Mouse (Mus musculus) heart, adult 2 months (tissue): ENCODE results near the gene 5730596B20Rik. TPM values are rescaled to one million over a fixed set of nuclear protein-coding genes. Genes with fewer than 3 reads are reported as not detected.

ENCODE experiments used
- DNase-seq, 2 experiments: peaks; one replicate each; pipeline ENCODE4 v3.0.0; 2021
- H3K27ac ChIP-seq: fragments of 200-600 bp; 2 replicates; pipeline ENCODE4 v1.8.1; 2022
- H3K27me3 ChIP-seq: fragments of 200-500 bp; 2 replicates; pipeline ENCODE4 v1.6.1; 2012; ENCODE audit warnings: mild to moderate bottlenecking, low read length, inconsistent platforms, mixed read lengths; ENCODE audit not compliant: control insufficient read depth, insufficient read depth
- H3K36me3 ChIP-seq: fragments of 200-500 bp; 2 replicates; pipeline ENCODE4 v1.6.1; 2012; ENCODE audit warnings: low read length, inconsistent platforms; ENCODE audit not compliant: control insufficient read depth, insufficient read depth
- H3K4me1 ChIP-seq: fragments of 200-500 bp; 2 replicates; pipeline ENCODE4 v1.6.1; 2011; ENCODE audit warnings: low read length; ENCODE audit not compliant: control insufficient read depth, insufficient read depth
- H3K4me3 ChIP-seq: fragments of 200-600 bp; 2 replicates; pipeline ENCODE4 v1.8.1; 2022
- H3K79me2 ChIP-seq: fragments of 200-500 bp; replicated peaks from 2 replicates; pipeline ENCODE4 v1.6.1; 2012; ENCODE audit warnings: mild to moderate bottlenecking, inconsistent platforms, low read length, moderate library complexity, mixed read lengths; ENCODE audit not compliant: control insufficient read depth, insufficient read depth
- H3K9ac ChIP-seq: fragments of 200-500 bp; 2 replicates; pipeline ENCODE4 v1.6.1; 2012; ENCODE audit warnings: low read depth, mild to moderate bottlenecking, control low read depth, inconsistent platforms, low read length, mixed read lengths
- CTCF ChIP-seq: fragments of 200-600 bp; IDR thresholded peaks from 2 replicates; pipeline ENCODE4 v1.8.1; 2022; ENCODE audit warnings: antibody characterized with exemption, mild to moderate bottlenecking, moderate library complexity
- EP300 ChIP-seq: fragments of 200-500 bp; IDR thresholded peaks from 2 replicates; pipeline ENCODE4 v1.6.1; 2011; ENCODE audit warnings: low read depth, low read length, control low read depth; ENCODE audit not compliant: insufficient read depth
- POLR2A ChIP-seq: fragments of 200-500 bp; IDR thresholded peaks from 2 replicates; pipeline ENCODE4 v1.6.1; 2011; ENCODE audit warnings: mild to moderate bottlenecking, low read depth, low read length, control low read depth; ENCODE audit not compliant: insufficient read depth
- WGBS: fragments of 180-500 bp; shearing (Covaris S2); methylation state at CpG from one replicate; pipeline ENCODE4 v1.1.7; 2018; 5-methylcytosine and 5-hydroxymethylcytosine counted together
- intact Hi-C: fragments of 180-260 bp; cut with DNase I; formaldehyde crosslinking; loops from one replicate; pipeline ENCODE4 v1.15.1; 2025
- polyA plus RNA-seq: library from polyadenylated mRNA; depleted of rRNA; stranded (reverse); fragments of >200 nt; gene quantifications from 2 replicates; pipeline ENCODE4 v1.2.3, GENCODE M21; 2012
- total RNA-seq, 2 experiments: library from RNA; stranded (reverse); gene quantifications; 2 replicates each; pipeline ENCODE4 v1.2.3; 2021

The 5730596B20Rik gene
- total and polyA plus RNA-seq, 3 experiments, result not detected

DNA sequence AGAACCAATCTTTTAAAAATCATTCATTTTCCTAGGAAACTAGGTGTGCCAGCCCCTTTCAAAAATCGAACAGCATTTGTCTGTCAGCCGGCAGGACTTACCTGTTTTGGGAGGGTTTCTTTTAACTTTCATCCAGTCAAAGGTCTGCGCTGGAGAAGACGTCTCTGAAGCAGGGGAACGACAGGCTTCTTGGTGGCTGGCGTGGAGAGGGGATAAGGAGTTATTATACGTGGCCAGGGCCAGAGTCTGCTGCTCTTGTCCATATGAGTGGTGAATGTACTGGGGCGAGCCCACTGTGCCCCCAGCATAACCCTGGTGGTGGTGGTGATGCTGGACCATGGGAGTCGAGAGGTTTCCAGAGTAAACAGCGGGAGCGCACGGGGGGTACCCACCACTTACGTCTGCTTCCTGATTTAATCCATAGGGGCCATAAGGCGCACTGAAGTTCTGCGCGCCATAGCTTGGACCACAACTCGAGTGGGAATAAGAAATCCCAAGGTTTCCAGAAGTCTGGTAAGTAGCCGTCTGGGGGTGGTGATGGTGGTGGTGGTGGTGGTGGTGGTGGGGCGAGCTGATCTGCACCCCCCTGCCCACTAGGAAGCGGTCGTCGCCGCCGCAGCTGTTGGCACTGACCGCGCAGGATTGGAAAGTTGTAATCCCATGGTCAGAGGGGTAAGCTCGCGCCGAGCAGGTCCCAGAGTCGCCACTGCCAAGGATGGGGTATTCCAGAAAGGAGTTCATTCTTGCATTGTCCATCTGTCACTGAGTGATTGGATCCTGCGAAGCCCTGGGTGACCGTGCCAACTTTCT is 19.6 kb upstream of the 5730596B20Rik start:
- peak overlapping the region; percentile 67 for H3K4me3 ChIP-seq
- H3K36me3 ChIP-seq, result no peaks in the 10 kb centered on the region
- peaks cover 4% of the 10 kb centered on the region; the same call in 1 of the 2 replicates for H3K27me3 ChIP-seq
- no peak overlapping the region; the same call in 1 of the 2 replicates for H3K27ac ChIP-seq
- H3K9ac ChIP-seq, result 0 out of 2 replicates have a peak overlapping the region, but pooled peaks have one; percentile 7
- H3K4me1 ChIP-seq, result no peaks in the 10 kb centered on the region
- TF ChIP-seq EP300 (no peak), POLR2A (no peak), CTCF (no peak)
- DNase-seq, result no peak
- intact Hi-C loops, result loop anchor here (2.0 to 5.0 kb wide), 2 partner anchors 33 to 70 kb away; partner anchors contain the start of gene Hoxa4
- 5% methylated on average over 31 of the region's 32 CpGs for WGBS
- H3K79me2 ChIP-seq, result no peaks in the 10 kb centered on the region

DNA sequence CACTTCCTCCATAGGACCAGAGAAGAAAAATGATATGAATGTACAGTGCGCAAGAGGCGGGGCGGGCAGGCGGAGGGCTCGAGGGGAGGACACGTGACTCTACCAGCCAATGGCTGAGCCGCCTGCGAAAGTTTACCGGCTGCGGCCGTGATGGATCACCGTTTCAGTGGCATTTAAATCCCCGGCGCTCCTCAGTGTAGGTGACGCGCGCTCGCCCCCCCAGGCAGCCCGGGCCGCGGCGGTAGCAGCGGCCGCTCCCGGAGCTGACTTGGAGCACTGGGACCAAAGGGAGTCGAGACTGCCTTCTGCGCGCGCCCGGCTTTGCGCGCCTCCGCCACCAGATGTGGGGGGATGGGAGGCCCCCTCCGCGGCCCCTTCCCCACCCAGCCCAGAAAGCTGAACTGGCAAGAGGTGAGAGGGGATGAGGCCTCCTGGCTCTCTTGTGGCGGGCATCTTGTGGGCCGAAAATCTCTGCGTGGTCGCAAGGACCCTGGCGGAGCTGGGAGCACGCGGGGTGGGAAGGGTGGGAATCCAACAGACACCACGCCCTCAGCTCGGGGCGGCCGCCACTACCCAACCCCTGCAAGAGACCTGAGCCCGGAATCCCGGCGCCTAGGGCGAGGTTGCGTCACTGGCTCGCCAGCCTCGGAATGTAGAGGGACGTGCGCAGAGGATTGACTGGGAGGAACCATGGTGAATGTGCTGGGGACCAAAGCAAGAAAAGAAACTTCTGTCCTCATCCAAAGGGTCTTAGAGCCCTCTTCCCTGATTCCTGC is 18.8 kb upstream of the 5730596B20Rik start, which contains the start of gene Hoxa1:
TSS of gene Hoxa1 (minus strand) at position 42 of the 776 bp plus-strand sequence.
- no peak for TF ChIP-seq EP300
- peak; percentile 41; the same call in 1 of the 2 replicates for TF ChIP-seq POLR2A
- under 1% methylated on average over 55 of the region's 55 CpGs for WGBS
- peak; percentile 73 to 77 for DNase-seq
- intact Hi-C loops, result loop anchor here (2.0 to 5.0 kb wide), 2 partner anchors 32 to 71 kb away; partner anchors contain the start of gene Hoxa4
- Histone ChIP-seq H3K27ac (peak within 1 kb of the TSS; percentile 79), H3K79me2 (no peaks in the 10 kb centered on the region), H3K4me3 (peak within 1 kb of the TSS; percentile 67), H3K36me3 (no peaks in the 10 kb centered on the region), H3K27me3 (peaks cover 4% of the 10 kb centered on the region; the same call in 1 of the 2 replicates), H3K4me1 (no peaks in the 10 kb centered on the region), H3K9ac (peak within 1 kb of the TSS; percentile 64)

DNA sequence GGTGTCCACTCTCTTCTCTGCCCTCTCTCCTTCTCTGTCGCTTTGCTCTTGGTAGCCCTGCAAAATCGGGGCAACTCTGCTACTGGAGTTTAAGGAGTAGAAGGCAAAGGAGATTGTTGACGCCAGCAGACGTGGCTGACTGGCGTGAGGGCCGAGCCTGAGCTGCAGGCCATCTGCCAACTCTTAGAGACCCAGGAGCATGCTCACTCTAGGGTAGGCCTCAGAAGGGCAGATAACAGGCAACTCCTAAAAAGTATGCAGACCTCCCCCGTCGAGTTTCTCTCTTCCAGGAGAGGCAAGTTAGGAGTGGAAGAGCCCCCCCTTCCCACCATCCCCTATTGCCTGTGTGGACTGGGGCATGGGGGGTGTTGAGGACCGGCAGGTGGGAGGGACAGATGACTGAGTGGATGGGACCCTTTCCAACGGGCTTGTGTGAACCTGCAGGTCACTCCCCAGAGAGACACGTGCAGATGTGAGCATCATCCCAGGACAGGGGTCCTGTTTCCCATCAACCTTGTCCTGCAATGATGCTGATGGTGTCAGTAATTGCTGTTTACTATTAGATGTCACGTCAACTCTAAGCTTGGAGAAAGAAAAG is 18.0 kb upstream of the 5730596B20Rik start:
- no peaks in the 10 kb centered on the region for H3K4me1 ChIP-seq
- DNase-seq, result peak in 1 of 2 experiments; percentile 48
- 14% methylated on average over 12 of the region's 12 CpGs for WGBS
- H3K27ac ChIP-seq, result peak overlapping the region; percentile 79
- intact Hi-C loops, result loop anchor here (2.0 to 5.0 kb wide), 2 partner anchors 32 to 72 kb away; partner anchors contain the start of gene Hoxa4
- H3K9ac ChIP-seq, result no peak overlapping the region
- H3K27me3 ChIP-seq, result peaks cover 8% of the 10 kb centered on the region
- no peaks in the 10 kb centered on the region for H3K36me3 ChIP-seq
- TF ChIP-seq CTCF (no peak), POLR2A (no peak), EP300 (no peak)
- H3K4me3 ChIP-seq, result peak overlapping the region; percentile 67
- H3K79me2 ChIP-seq, result no peaks in the 10 kb centered on the region

DNA sequence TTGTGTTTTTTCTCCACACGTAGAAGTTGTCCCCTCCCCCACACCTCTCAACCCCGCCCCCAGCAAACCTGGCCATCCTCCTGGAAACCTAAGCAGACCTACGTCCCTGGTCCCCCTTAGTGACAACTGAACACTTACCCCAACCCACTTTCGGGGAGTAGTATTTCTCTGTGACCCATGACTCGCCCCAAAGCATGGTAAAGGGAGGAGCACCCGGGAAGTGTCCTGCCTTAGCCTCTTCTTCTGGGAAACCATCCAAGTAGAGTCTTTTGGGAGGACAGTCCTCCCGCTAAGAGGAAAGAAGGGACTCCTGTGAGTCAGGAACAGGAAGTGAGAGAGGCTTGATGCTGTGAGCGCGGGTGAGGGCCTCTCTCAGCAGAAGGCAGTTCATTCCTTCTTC is 17.3 kb upstream of the 5730596B20Rik start:
- H3K4me3 ChIP-seq, result no peak overlapping the region
- no peaks in the 10 kb centered on the region for H3K4me1 ChIP-seq
- peaks cover 9% of the 10 kb centered on the region for H3K27me3 ChIP-seq
- H3K79me2 ChIP-seq, result no peaks in the 10 kb centered on the region
- no peak for TF ChIP-seq CTCF
- no peak for TF ChIP-seq POLR2A
- no peak for TF ChIP-seq EP300
- H3K36me3 ChIP-seq, result no peaks in the 10 kb centered on the region
- no peak for DNase-seq
- intact Hi-C loops, result loop anchor here (2.0 to 5.0 kb wide), 2 partner anchors 31 to 73 kb away; partner anchors contain the start of gene Hoxa4
- H3K9ac ChIP-seq, result no peak overlapping the region
- H3K27ac ChIP-seq, result no peak overlapping the region; the same call in 1 of the 2 replicates
- WGBS, result 19% methylated on average over 9 of the region's 9 CpGs

DNA sequence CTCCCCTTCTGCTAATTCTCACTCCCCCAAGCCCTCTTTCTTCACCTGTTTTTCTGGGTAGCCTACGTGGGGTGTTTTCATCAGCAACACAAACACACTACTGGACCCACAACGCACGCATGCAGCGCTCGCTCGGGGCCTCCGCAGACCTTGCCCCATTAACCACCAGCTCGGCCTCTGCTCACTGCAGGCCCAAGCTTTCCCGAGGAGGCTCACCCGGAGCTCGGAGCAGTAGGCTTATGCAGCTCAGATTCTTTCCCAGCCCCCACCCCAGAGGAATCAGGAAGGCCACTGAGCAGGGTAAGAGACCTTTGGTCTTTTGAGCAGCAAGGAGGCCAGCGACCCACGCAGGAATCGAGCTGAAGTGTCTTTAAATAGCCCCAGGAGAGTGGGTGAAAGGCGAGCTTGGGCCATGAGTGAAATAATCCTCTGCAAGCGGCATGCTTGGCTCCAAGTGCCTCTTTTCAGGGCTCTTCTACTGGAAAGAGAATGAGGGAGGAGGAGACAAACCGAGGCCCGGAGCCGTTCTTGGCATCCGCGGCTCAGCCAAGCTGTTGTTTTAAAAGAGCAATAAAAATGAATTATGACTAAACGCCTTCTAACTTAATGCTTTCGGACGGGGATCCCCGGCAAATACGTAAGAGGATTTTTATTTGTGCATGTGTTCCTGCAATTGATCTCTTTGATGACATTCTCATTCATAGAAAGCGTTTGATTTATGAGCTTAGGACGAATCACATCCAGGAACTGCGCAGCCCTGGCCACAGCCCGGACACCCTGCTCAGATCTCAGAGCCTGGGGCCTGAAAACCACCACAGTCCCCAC is 16.6 kb upstream of the 5730596B20Rik start:
- peaks cover 13% of the 10 kb centered on the region for H3K27me3 ChIP-seq
- no peak for DNase-seq
- H3K36me3 ChIP-seq, result no peaks in the 10 kb centered on the region
- TF ChIP-seq EP300, result no peak
- no peak for TF ChIP-seq POLR2A
- H3K79me2 ChIP-seq, result no peaks in the 10 kb centered on the region
- no peaks in the 10 kb centered on the region for H3K4me1 ChIP-seq
- intact Hi-C loops, result no loop called here
- peak overlapping the region; percentile 9; the same call in 1 of the 2 replicates for H3K4me3 ChIP-seq
- H3K9ac ChIP-seq, result no peak overlapping the region
- peak overlapping the region; percentile 47 for H3K27ac ChIP-seq
- WGBS, result 21% methylated on average over 30 of the region's 30 CpGs
